Mouse (Mus musculus) liver, embryonic 14.5 days (tissue): Measurements from ENCODE around the gene Hoxa6.

Experiments used
- CTCF ChIP-seq: IDR thresholded peaks from 2 replicates; pipeline ENCODE4 v1.5.1; 2016; ENCODE audit warnings: antibody characterized with exemption, low read depth, control low read depth
- EP300 ChIP-seq: IDR thresholded peaks from 2 replicates; pipeline ENCODE4 v1.6.1; 2016; ENCODE audit warnings: antibody characterized with exemption, low read depth

- TF ChIP-seq EP300, result no peak
- TF ChIP-seq CTCF, result no peak
Observed at GRCm38 (mm10) chr6:52212556-52213118, 4.1 kb upstream of the Hoxa6 start.
